Mouse (Mus musculus) embryonic facial prominence, embryonic 10.5 days (tissue): Measurements from ENCODE around the gene Ubac1. TPM values are rescaled to one million over a fixed set of nuclear protein-coding genes. Genes with fewer than 3 reads are reported as not detected.

Experiments
- DNase-seq: peaks from one replicate; pipeline ENCODE4 v3.0.0-alpha.2; 2017; ENCODE audit warnings: low spot score
- H3K27ac ChIP-seq: fragments of 300-500 bp; sonication (generic); replicated peaks from 2 replicates; pipeline ENCODE4 v1.5.1; 2016; ENCODE audit warnings: mild to moderate bottlenecking
- H3K27me3 ChIP-seq: fragments of 300-500 bp; sonication (generic); replicated peaks from 2 replicates; pipeline ENCODE4 v1.6.1; 2016; ENCODE audit warnings: low read depth, mild to moderate bottlenecking; ENCODE audit not compliant: poor library complexity, severe bottlenecking
- H3K36me3 ChIP-seq: fragments of 300-500 bp; sonication (generic); replicated peaks from 2 replicates; pipeline ENCODE4 v1.6.1; 2016; ENCODE audit warnings: mild to moderate bottlenecking, moderate library complexity
- H3K4me1 ChIP-seq: fragments of 300-500 bp; sonication (generic); 2 replicates; pipeline ENCODE4 v1.6.1; 2016
- H3K4me3 ChIP-seq: fragments of 300-500 bp; sonication (generic); 2 replicates; pipeline ENCODE4 v1.5.1; 2016; ENCODE audit warnings: mild to moderate bottlenecking, moderate library complexity
- H3K9me3 ChIP-seq: fragments of 300-500 bp; sonication (generic); 2 replicates; pipeline ENCODE4 v1.6.1; 2016; ENCODE audit warnings: mild to moderate bottlenecking
- WGBS: fragments of 180-500 bp; shearing (Covaris S2); methylation state at CpG from one replicate; pipeline ENCODE4 v1.1.7; 2016; 5-methylcytosine and 5-hydroxymethylcytosine counted together
- polyA plus RNA-seq: library from polyadenylated mRNA; unstranded; fragments of >200 nt; fragmentation: Nextera tagmentation; extraction: Ambion mirVana; gene quantifications from 2 replicates; pipeline ENCODE4 v1.2.1, GENCODE M21; 2016

Gene Ubac1
- polyA plus RNA-seq, 1 experiment from 2014 or later, result 95.9 TPM

- Histone ChIP-seq H3K9me3 (no peaks in the 10 kb centered on the region), H3K36me3 (no peaks in the 10 kb centered on the region), H3K27me3 (no peaks in the 10 kb centered on the region), H3K27ac (no peak overlapping the region), H3K4me1 (peaks cover 14% of the 10 kb centered on the region), H3K4me3 (no peak overlapping the region)
- no peak for DNase-seq
- WGBS, result 73% methylated on average over 5 of the region's 5 CpGs
Measured at GRCm38 (mm10) chr2:26048816-26049215, 27.3 kb upstream of the Ubac1 start.

DNA sequence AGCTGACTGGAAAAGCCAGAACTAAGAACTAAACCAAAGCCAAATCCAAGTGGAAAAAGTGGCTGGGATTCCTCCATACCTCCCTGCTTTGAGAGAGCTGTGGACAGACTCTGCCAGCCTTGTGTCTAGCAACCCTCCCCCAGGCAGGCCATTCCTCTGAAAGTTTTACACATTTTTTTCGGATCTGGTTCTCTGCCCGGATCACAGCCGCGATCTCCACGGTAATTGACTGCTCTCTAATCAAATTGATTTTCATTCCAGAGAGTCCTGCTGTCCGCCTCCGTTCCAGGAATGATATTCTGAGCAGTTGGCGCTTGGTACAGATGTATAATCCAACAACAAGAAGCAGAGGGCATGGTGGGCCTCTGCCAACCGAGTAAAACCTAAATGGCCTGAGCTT, 22.7 kb upstream of the Ubac1 start:
- peaks cover 5% of the 10 kb centered on the region; the same call in 1 of the 2 replicates for H3K27me3 ChIP-seq
- H3K27ac ChIP-seq, result no peak overlapping the region
- WGBS, result 83% methylated on average over 9 of the region's 9 CpGs
- H3K4me1 ChIP-seq, result peaks cover 9% of the 10 kb centered on the region
- no peak for DNase-seq
- H3K9me3 ChIP-seq, result no peaks in the 10 kb centered on the region
- H3K4me3 ChIP-seq, result no peak overlapping the region
- H3K36me3 ChIP-seq, result no peaks in the 10 kb centered on the region

DNA sequence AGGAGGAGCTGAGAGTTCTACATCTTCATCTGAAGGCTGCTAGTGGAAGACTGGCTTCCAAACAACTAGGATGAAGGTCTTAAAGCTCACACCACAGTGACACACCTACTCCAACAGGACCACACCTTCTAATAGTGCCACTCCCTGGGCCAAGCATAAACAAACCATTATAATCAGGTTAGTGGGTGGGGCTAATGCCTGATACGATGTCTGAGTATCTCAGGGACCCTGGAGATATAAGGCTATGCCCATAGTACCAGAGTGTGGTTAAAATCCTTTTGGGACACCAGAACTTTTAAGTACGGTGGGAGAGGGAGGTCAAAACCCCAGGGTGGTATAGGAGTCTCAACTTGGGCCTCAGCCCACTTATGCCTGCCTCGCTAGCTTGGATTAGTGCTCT, 21.1 kb upstream of the Ubac1 start:
- Histone ChIP-seq H3K4me1 (peaks cover 9% of the 10 kb centered on the region), H3K4me3 (no peak overlapping the region), H3K36me3 (no peaks in the 10 kb centered on the region), H3K27me3 (peaks cover 5% of the 10 kb centered on the region; the same call in 1 of the 2 replicates), H3K9me3 (no peaks in the 10 kb centered on the region), H3K27ac (no peak overlapping the region)
- no peak for DNase-seq
- WGBS, result 81% methylated on average over 3 of the region's 3 CpGs

DNA sequence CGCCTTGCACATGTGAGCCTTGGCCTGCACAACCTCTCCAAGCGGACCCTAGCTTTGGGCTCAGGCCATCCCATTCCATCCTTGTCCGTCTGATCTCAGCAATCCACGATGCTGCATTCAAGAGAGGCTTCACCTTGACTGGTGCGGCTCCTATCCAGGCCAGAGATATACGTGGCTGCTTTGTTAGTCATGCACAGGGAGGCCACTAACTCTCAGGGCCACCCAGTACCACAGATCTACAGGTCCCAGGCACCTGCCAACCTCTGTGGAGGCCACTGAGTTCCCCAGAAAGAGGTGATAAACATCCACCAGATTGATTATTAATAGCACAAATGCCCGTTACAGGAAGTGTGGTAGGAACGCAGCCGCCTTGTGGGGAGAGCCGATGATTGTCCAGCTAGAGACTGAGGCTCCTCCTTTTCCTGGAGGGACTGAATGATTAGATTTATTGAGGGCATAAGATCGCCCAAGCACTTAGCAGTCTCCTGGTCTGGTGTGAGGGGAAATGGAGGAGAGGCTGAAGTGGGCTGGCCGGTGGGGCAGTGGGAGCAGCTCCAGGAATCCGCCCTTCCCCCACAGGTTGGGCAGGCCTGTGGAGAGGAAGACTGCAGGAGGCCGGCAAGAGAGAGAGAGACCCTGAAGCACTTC, 19.7 kb upstream of the Ubac1 start:
- Histone ChIP-seq H3K9me3 (no peaks in the 10 kb centered on the region), H3K27ac (no peak overlapping the region), H3K4me1 (peaks cover 9% of the 10 kb centered on the region), H3K4me3 (no peak overlapping the region), H3K27me3 (peaks cover 5% of the 10 kb centered on the region; the same call in 1 of the 2 replicates), H3K36me3 (no peaks in the 10 kb centered on the region)
- 64% methylated on average over 14 of the region's 14 CpGs for WGBS
- DNase-seq, result no peak

DNA sequence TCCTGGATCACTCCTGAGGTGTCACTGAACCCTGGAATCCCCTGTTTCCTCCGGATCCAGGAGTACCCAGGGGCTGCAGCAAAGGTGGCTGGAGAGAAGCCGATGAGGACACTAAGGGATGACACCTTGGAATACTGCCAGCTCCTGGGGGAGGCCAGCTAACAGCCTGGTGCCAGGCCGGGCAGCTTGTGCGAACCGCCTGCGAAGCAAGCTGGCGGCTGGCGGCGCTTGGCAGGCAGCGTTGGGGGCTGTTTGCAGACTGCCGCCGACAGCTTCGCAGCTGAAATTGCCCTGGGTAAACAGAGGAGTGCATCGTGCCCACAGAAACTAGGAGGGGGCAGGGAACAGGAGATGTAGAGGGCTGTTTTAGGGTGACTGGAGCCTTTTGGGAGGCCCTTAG, 18.4 kb upstream of the Ubac1 start:
- WGBS, result 77% methylated on average over 14 of the region's 14 CpGs
- no peaks in the 10 kb centered on the region for H3K36me3 ChIP-seq
- H3K27me3 ChIP-seq, result peaks cover 5% of the 10 kb centered on the region; the same call in 1 of the 2 replicates
- no peak overlapping the region for H3K27ac ChIP-seq
- H3K4me3 ChIP-seq, result no peak overlapping the region
- no peak for DNase-seq
- H3K9me3 ChIP-seq, result no peaks in the 10 kb centered on the region
- peaks cover 9% of the 10 kb centered on the region for H3K4me1 ChIP-seq

DNA sequence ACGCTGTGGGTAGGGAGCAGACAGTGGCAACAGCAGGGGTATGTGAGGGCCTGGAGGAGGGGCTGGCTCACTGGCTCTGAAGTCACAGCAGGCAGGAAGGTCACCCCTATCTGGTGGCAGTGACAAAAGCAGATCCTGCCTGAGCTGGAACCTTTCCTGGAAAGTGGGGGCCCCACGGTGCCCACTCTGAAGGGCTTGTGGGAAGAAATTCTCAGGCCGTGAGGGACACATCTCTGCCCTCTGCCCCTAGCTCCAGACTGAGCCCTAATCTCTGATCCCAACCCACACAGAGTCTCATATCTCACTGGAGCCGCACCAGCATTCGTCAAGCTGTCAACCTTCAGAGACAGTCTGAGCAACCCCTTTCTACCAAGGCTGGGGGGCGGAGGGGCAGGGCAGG, 15.8 kb upstream of the Ubac1 start:
- no peaks in the 10 kb centered on the region for H3K9me3 ChIP-seq
- no peaks in the 10 kb centered on the region for H3K36me3 ChIP-seq
- no peak overlapping the region for H3K4me3 ChIP-seq
- H3K4me1 ChIP-seq, result peaks cover 9% of the 10 kb centered on the region
- WGBS, result 72% methylated on average over 6 of the region's 6 CpGs
- H3K27ac ChIP-seq, result no peak overlapping the region
- peaks cover 5% of the 10 kb centered on the region; the same call in 1 of the 2 replicates for H3K27me3 ChIP-seq
- DNase-seq, result no peak

DNA sequence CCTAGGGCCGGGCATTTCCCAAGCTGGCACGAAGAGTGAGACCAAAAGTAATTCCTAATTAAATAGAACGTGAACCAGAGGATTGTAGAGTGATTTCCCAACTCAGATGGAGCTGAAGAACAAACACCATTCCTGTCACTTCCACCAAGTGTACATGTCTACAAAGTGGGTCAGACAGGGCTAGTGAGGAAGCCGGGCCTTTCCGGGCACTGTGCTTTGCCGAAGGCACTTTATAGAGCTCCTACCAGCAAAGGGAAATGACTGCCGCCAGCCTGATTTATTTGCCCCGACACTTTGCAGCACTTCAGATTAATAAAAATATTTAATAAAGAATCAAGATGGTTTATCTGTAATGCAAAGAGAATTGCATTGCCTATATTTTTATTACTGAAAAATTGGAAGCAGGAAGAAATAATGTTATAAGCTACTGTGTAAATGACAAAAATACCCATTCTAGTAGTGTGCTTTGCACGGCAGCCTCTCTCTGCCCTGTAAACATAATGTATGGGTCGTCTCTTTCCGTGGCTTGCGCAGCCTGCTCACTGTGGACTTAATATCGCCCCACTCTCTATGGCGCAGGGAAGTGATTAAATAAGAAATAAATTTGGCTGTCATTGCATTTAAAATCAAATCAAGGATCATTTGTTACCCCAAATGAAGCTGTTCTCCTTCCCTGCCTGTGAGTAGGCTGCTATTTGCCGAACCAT, 12.9 kb upstream of the Ubac1 start:
- Histone ChIP-seq H3K4me1 (no peaks in the 10 kb centered on the region), H3K27me3 (no peaks in the 10 kb centered on the region), H3K27ac (no peak overlapping the region), H3K9me3 (no peaks in the 10 kb centered on the region), H3K36me3 (no peaks in the 10 kb centered on the region), H3K4me3 (no peak overlapping the region)
- DNase-seq, result no peak
- 89% methylated on average over 15 of the region's 15 CpGs for WGBS

- H3K27ac ChIP-seq, result no peak overlapping the region
- WGBS, result 48% methylated on average over 3 of the region's 3 CpGs
- H3K4me1 ChIP-seq, result no peaks in the 10 kb centered on the region
- H3K4me3 ChIP-seq, result no peak overlapping the region
- no peaks in the 10 kb centered on the region for H3K36me3 ChIP-seq
- H3K9me3 ChIP-seq, result no peaks in the 10 kb centered on the region
- no peak for DNase-seq
- H3K27me3 ChIP-seq, result no peaks in the 10 kb centered on the region
Measured at GRCm38 (mm10) chr2:26030288-26030687, 8.7 kb upstream of the Ubac1 start.

DNA sequence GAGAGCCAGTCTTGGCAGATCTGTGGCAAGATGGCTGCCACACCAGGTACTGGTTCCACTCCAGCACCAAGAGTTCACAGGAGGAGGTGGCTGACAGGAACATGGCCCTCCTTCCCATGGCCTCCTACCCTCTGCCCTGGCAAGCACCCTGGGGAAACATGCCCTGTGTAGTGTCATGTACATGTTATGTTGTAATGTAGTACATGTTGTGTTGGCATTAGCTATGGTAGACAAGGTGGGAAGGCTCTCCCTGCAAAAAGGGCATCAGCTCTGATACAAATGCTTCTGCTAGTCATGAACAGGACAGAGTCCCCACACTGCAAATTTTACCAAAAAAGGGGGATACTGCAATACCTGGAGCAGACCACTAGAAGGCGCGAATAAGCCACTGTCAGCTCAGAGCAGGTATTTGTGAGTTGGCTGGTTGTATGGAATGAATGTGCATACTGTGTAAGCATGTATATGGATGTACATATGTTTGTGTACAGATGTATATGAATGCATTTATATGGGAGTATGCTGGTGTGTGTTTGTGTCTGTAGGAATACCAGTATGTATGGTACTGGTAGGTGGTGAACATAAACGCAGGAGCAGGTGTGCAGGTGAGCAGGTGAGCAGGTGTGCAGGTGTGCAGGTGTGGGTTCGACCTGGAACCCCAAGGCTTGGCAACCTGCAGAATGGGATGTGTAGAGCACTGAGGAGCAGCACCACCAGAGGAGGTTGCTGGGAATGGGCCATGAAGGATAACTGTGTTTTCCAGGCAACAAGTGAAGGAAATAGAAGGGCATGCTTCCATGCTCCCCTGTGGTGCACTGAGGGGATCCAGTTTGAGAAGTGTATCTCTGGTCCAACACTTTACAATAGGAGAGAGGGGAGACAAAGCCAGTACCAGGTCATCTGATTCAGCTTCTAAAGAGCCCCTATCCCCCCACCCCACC, 2.9 kb upstream of the Ubac1 start:
- Histone ChIP-seq H3K27ac (no peak overlapping the region), H3K4me1 (peaks cover 13% of the 10 kb centered on the region), H3K4me3 (no peak overlapping the region), H3K36me3 (no peaks in the 10 kb centered on the region), H3K9me3 (no peaks in the 10 kb centered on the region), H3K27me3 (no peaks in the 10 kb centered on the region)
- DNase-seq, result peak; percentile 50
- 40% methylated on average over 4 of the region's 4 CpGs for WGBS

DNA sequence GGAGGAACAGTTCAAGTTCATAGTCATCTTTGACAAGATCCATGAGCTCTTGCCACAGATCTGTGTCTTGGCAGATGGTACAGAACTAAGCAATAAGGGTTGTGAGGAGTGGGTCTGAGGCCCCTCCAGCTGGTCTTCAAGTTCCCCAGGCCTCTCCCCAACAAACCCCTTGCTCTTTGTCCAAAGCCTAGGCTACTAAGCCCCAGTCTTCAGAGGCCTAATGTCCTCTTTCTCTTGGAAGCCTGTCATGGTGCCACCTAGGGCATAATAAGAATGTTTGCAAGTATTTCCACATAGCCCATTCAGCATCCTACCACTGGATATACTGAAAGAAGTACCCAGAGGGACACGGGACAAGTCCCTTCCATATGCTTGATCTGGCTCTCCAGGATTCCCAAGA, 1.1 kb upstream of the Ubac1 start:
- H3K27me3 ChIP-seq, result no peaks in the 10 kb centered on the region
- 77% methylated on average over 1 of the region's 1 CpGs for WGBS
- H3K36me3 ChIP-seq, result no peaks in the 10 kb centered on the region
- peaks cover 13% of the 10 kb centered on the region for H3K4me1 ChIP-seq
- no peak for DNase-seq
- no peak overlapping the region for H3K27ac ChIP-seq
- no peak overlapping the region for H3K4me3 ChIP-seq
- H3K9me3 ChIP-seq, result no peaks in the 10 kb centered on the region

DNA sequence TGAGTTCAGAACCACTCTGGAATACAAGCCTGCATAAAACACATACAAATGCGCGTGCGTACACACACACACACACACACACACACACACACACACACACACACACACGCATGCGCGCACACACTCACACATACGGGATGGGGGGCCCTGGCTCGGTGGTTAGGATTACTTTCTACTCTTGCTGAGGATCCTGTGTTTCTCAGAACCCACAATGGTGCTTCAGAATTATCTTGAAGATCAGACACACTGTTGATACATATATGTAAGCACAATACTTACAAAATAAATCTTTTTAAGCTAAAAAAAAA, 665 bp upstream of the Ubac1 start:
- WGBS, result 83% methylated on average over 8 of the region's 8 CpGs
- H3K27ac ChIP-seq, result peak overlapping the region; percentile 32; the same call in 1 of the 2 replicates
- no peak for DNase-seq

DNA sequence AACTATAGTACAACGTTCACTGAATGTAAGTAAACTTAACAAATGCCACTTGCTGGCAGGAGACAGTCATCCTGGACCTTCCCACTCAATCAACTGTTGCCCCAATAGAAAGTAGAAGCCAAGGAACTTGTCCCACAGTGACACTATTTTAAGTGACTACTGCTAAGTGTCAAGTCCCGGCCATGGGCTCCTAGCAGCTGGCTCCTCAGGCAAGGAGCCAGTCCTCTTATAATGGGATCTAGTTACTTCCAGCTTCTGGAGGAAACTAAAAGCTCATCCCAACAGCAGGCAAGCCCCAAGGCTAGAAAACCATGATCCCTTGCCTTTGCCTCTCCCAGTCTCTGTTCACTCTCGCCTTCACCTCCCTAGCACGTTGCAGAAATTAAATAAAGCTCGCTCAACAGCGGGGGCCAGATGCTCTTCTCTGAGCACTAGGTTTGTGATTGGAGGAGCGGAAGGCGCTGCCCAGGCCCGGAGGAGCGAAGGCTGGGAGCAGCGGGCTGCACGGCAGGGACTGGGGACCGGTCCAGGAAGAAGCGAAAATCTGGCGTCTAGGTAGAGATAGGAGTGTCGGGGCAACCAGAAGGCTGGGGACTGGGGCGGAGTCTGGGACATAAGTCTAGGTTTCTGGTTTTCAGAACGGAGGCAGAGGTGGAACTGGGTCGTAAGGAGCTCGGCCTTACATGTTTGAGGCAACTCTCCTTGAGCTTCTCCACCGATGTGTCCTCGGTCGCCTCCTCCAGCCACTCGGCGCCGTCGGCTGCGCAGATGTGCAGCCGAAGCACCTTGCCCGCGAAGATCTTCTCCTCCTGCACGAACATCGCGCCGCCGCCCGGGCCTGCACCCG, 610 bp downstream of the Ubac1 start:
- Histone ChIP-seq H3K36me3 (peaks cover 6% of the 10 kb centered on the region), H3K27ac (peak overlapping the region; percentile 85), H3K9me3 (no peaks in the 10 kb centered on the region), H3K4me3 (peak overlapping the region; percentile 89), H3K4me1 (peaks cover 17% of the 10 kb centered on the region), H3K27me3 (no peaks in the 10 kb centered on the region)
- WGBS, result 2% methylated on average over 38 of the region's 38 CpGs
- peak; percentile 59 for DNase-seq

More for the DNA sequence above, 665 bp upstream of the Ubac1 start:
- Histone ChIP-seq H3K4me3 (peak overlapping the region; percentile 89), H3K27me3 (no peaks in the 10 kb centered on the region), H3K4me1 (peaks cover 14% of the 10 kb centered on the region), H3K9me3 (no peaks in the 10 kb centered on the region), H3K36me3 (no peaks in the 10 kb centered on the region)
